Comparison of ENCODE assay signal across 13 mouse cellular contexts in the genomic region with DNA sequence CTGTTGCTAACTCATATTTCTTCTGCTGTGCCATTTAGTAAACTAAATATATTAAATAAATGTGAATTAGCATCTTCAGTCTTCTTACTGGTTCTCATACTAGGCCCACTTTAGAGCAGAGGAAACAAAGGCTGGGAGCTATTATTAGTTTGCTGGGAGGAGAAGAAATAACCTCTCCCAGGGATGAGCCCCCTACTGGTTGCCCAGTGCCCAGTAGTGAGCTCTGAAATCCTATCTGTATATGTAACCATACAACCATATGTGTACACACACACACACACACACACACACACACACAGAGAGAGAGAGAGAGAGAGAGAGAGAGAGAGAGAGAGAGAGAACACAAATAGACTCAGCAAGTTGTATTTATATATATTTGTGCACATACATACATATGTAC.
"Had no signal": no experiment of that assay in that cellular context is flagged by ENCODE, and none has a peak within 500 bp of the region (broad histone marks: within the 10 kb centered on the region; RNA-seq: fewer than 3 reads in every experiment).

No protein-coding gene starts in this region.

- H3K4me3 ChIP-seq: limb, embryonic 12.5 days; liver, embryonic 13.5 days; midbrain, embryonic 13.5 days; neural tube, embryonic 12.5 days had no signal

- H3K27me3 ChIP-seq: limb, embryonic 12.5 days; liver, embryonic 13.5 days; neural tube, embryonic 12.5 days had no signal

- H3K27ac ChIP-seq: limb, embryonic 12.5 days; liver, embryonic 13.5 days; macrophage; midbrain, embryonic 13.5 days; neural tube, embryonic 12.5 days had no signal

- H3K9ac ChIP-seq: limb, embryonic 12.5 days; liver, embryonic 13.5 days; liver, postnatal 0 days; midbrain, embryonic 13.5 days; neural tube, embryonic 12.5 days had no signal

- H3K9me3 ChIP-seq: limb, embryonic 12.5 days; liver, embryonic 13.5 days; midbrain, embryonic 13.5 days; neural tube, embryonic 12.5 days had no signal

- H3K36me3 ChIP-seq: limb, embryonic 12.5 days; liver, embryonic 13.5 days; midbrain, embryonic 13.5 days; neural tube, embryonic 12.5 days had no signal

- DNase-seq: kidney, adult 11 months; kidney, postnatal 10 days; kidney, postnatal 4 days; liver; liver, embryonic 13.5 days; liver, postnatal 0 days; right cerebral cortex, adult 18-20 months; thymus, adult 18-20 months; thymus, postnatal 36 days had no signal

- H3K4me1 ChIP-seq: limb, embryonic 12.5 days; liver, embryonic 13.5 days; neural tube, embryonic 12.5 days had no signal

- H3K4me2 ChIP-seq: limb, embryonic 12.5 days; liver, embryonic 13.5 days; midbrain, embryonic 13.5 days; neural tube, embryonic 12.5 days had no signal

- ATAC-seq: liver, postnatal 0 days; midbrain, embryonic 13.5 days had no signal
